Comparison of ENCODE assay signal across 9 mouse cellular contexts in the genomic region with DNA sequence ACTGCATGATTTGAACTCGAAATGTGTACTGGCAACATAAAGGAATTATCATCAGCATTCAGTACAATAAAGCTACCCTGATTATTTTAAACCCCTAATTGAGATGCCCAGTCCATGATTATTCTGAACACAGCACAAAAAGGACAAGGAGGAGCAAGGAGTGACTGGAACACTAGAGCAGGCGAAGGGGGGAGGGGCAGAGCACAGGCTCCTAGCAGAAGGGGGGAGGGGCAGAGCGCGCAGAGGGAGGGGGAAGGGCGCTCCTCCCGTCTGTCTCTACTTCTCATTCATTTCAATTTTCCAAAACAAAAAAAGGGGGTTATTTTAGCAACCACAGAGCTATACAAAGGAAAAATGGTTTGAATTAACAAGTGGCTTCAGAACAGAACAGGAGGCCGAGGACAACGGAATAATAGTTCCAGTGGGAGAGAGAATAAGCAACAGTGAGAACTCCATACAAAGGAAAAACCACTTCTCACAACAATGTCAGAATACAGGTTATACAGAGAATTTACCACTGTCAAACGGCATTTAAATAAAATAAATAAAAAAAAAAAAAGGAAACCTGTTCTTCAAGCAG.
DNase-seq lines count a peak whose midpoint lies in the region; ATAC-seq and TF ChIP-seq lines count a peak whose summit lies in the region.
"Had no signal": no experiment of that assay in that cellular context is flagged by ENCODE, and none has a peak within 500 bp of the region (broad histone marks: within the 10 kb centered on the region; RNA-seq: fewer than 3 reads in every experiment).

No protein-coding gene starts in this region.

- H3K9me3 ChIP-seq in embryonic facial prominence, embryonic 11.5 days (replicated peaks; ENCODE audit: control insufficient read depth, low read length), result no peaks in the 10 kb centered on the region
- no peaks in the 10 kb centered on the region for H3K9me3 ChIP-seq in hindbrain, embryonic 16.5 days (ENCODE audit: control insufficient read depth, low read length)
- H3K9me3 ChIP-seq in neural tube, embryonic 14.5 days (ENCODE audit: control insufficient read depth, low read length), result no peaks in the 10 kb centered on the region

- no peak for TF ChIP-seq CTCF in gastrocnemius, adult 2 months (IDR thresholded peaks at IDR 0.05)

- no peaks in the 10 kb centered on the region for H3K4me1 ChIP-seq in embryonic facial prominence, embryonic 11.5 days (ENCODE audit: control insufficient read depth, insufficient read depth, low read length)
- no peaks in the 10 kb centered on the region; the same call in 1 of the 2 replicates for H3K4me1 ChIP-seq in hindbrain, embryonic 16.5 days (ENCODE audit: control insufficient read depth, insufficient read depth, low read depth, low read length)
- H3K4me1 ChIP-seq in neural tube, embryonic 14.5 days (ENCODE audit: control insufficient read depth, insufficient read depth, low read length), result peaks cover 2% of the 10 kb centered on the region; the same call in 1 of the 2 replicates

- H3K4me2 ChIP-seq in embryonic facial prominence, embryonic 11.5 days (ENCODE audit: low read depth, low read length), result no peak overlapping the region
- 0 out of 2 replicates have a peak overlapping the region, but pooled peaks have one; percentile 18 for H3K4me2 ChIP-seq in hindbrain, embryonic 16.5 days (ENCODE audit: low read length)
- peak overlapping the region; percentile 30 for H3K4me2 ChIP-seq in neural tube, embryonic 14.5 days (ENCODE audit: low read depth, low read length)

- H3K27ac ChIP-seq in embryonic facial prominence, embryonic 11.5 days (replicated peaks; ENCODE audit: low read depth, low read length), result no peak overlapping the region
- no peak overlapping the region for H3K27ac ChIP-seq in hindbrain, embryonic 16.5 days (ENCODE audit: low read depth, low read length)
- no peak overlapping the region for H3K27ac ChIP-seq in neural tube, embryonic 14.5 days (ENCODE audit: low read depth, low read length)
- no peak overlapping the region for H3K27ac ChIP-seq in gastrocnemius, adult 2 months

- no peak overlapping the region for H3K9ac ChIP-seq in embryonic facial prominence, embryonic 11.5 days (replicated peaks; ENCODE audit: low read length)
- no peak overlapping the region for H3K9ac ChIP-seq in hindbrain, embryonic 16.5 days (ENCODE audit: low read depth, low read length)
- no peak overlapping the region for H3K9ac ChIP-seq in neural tube, embryonic 14.5 days (replicated peaks; ENCODE audit: low read depth, low read length)

- ATAC-seq in embryonic facial prominence, embryonic 11.5 days (replicated peaks; ENCODE audit: insufficient number of reproducible peaks, low FRiP score, low TSS enrichment, low read depth), result no peak
- ATAC-seq in hindbrain, embryonic 16.5 days, result no peak
- ATAC-seq in neural tube, embryonic 14.5 days (ENCODE audit: low read depth), result peak; percentile 59; the same call in 1 of the 2 replicates
- no peak for ATAC-seq in erythroblast, adult 5-6 weeks (replicated peaks; ENCODE audit: low FRiP score, poor library complexity, severe bottlenecking)

- H3K4me3 ChIP-seq in embryonic facial prominence, embryonic 11.5 days (ENCODE audit: low read depth, low read length), result no peak overlapping the region
- no peak overlapping the region for H3K4me3 ChIP-seq in hindbrain, embryonic 16.5 days (ENCODE audit: low read length)
- no peak overlapping the region for H3K4me3 ChIP-seq in neural tube, embryonic 14.5 days (ENCODE audit: low read depth, low read length)
- no peak overlapping the region for H3K4me3 ChIP-seq in gastrocnemius, adult 2 months

- H3K27me3 ChIP-seq in embryonic facial prominence, embryonic 11.5 days (ENCODE audit: control insufficient read depth, insufficient read depth, low read length), result no peaks in the 10 kb centered on the region
- H3K27me3 ChIP-seq in hindbrain, embryonic 16.5 days (replicated peaks; ENCODE audit: control insufficient read depth, insufficient read depth, low read length), result no peaks in the 10 kb centered on the region
- no peaks in the 10 kb centered on the region for H3K27me3 ChIP-seq in neural tube, embryonic 14.5 days (ENCODE audit: control insufficient read depth, insufficient read depth, low read length)

- WGBS in embryonic facial prominence, embryonic 11.5 days, result 18% methylated on average over 9 of the region's 9 CpGs
- 16% methylated on average over 9 of the region's 9 CpGs for WGBS in hindbrain, embryonic 16.5 days
- 20% methylated on average over 9 of the region's 9 CpGs for WGBS in neural tube, embryonic 14.5 days

- no peaks in the 10 kb centered on the region for H3K36me3 ChIP-seq in embryonic facial prominence, embryonic 11.5 days (replicated peaks; ENCODE audit: control insufficient read depth, insufficient read depth, low read depth, low read length)
- H3K36me3 ChIP-seq in hindbrain, embryonic 16.5 days (ENCODE audit: control insufficient read depth, insufficient read depth, low read length), result peaks cover 13% of the 10 kb centered on the region
- peaks cover 7% of the 10 kb centered on the region; the same call in 1 of the 2 replicates for H3K36me3 ChIP-seq in neural tube, embryonic 14.5 days (ENCODE audit: control insufficient read depth, insufficient read depth, low read length)

- DNase-seq in left cerebral cortex, postnatal 4 days, result peak; percentile 65
- DNase-seq in left cerebral cortex, adult 18-20 months (ENCODE audit: low spot score in 2 of 2), result no peak
- DNase-seq in embryonic facial prominence, embryonic 11.5 days (ENCODE audit: low spot score), result peak; percentile 77
- DNase-seq in thymus, postnatal 0 days (ENCODE audit: low spot score), result no peak
- no peak for DNase-seq in gastrocnemius, adult 2 months
- DNase-seq: thymus, postnatal 14 days had no signal

- intact Hi-C loops in left cerebral cortex, postnatal 4 days (cut with DNase I), result no loop called here
- intact Hi-C loops in gastrocnemius, adult 2 months (cut with DNase I), result no loop called here

Comparison
In these comparisons a context has a peak if more than half of its experiments do, and no peak if none do; other contexts are left out.
1. DNase-seq: peak in left cerebral cortex, postnatal 4 days (single experiment) and embryonic facial prominence, embryonic 11.5 days (single experiment); none in left cerebral cortex, adult 18-20 months (0 of 2), thymus, postnatal 0 days (single experiment) and gastrocnemius, adult 2 months (single experiment).